Mouse (Mus musculus): ENCODE data around the gene Por. TPM values are rescaled to one million over a fixed set of nuclear protein-coding genes. Genes with fewer than 3 reads are reported as not detected.
A peak's percentile ranks its signal among the peaks of the same experiment; 100 is the strongest.

Gene Por
- polyA plus RNA-seq, 1 experiment: 86.2 TPM

DNA sequence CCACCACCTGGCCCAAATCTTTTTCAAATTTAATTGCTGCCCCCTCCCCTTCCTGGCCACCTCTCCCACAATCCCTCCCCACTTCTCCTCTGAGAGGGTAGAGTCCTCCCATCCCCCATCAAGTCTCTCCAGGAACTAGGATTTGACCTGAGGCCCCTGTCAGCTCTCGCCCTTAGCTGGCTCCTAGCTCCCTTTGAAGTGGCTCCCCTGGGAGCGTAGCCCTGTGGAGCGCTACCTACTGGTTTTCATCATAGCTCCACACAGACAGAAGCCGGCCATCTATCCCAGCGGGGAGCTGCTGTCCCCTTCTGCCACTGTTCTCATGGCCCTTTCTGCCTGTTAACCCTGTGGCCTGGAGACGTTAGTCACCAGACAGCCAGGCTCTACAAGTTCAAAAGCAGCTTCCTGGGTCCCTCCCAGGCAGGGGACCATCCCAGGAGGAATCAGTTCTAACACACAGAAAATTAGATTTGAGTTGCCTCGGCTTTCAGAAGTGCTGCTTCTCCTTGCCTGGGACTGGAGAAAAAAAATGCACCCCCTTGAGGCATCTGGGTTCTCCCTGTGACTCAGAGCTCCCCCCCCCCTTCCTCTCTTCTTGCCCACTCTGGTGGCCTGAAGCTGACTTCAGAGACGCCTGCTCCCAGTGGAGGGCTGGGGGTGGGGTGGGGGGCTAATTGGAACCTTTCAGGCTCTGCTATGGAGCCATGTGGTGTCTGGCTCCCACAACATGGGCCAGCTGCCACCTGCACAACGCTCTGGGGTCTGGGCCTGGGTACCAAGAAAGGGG lies 54.9 kb downstream of the Por start:
- 45% methylated on average over 9 of the region's 9 CpGs for WGBS
- no peaks in the 10 kb centered on the region for H3K27me3 ChIP-seq (ENCODE audit: control insufficient read depth, insufficient read depth, low read length)
- TF ChIP-seq CTCF (IDR thresholded peaks at IDR 0.05; ENCODE audit: borderline replicate concordance, insufficient read depth, low read depth, low read length) (no peak), POLR2A (IDR thresholded peaks at IDR 0.05; ENCODE audit: borderline replicate concordance, insufficient read depth, low read length) (no peak)
- H3K27ac ChIP-seq (ENCODE audit: insufficient read depth, low read length): no peak overlapping the region
- no peak for DNase-seq
- no peak overlapping the region for H3K4me3 ChIP-seq (replicated peaks; ENCODE audit: insufficient read depth, low read depth, low read length)
- peaks cover 37% of the 10 kb centered on the region for H3K4me1 ChIP-seq (ENCODE audit: control insufficient read depth, insufficient read depth, low read length)

DNA sequence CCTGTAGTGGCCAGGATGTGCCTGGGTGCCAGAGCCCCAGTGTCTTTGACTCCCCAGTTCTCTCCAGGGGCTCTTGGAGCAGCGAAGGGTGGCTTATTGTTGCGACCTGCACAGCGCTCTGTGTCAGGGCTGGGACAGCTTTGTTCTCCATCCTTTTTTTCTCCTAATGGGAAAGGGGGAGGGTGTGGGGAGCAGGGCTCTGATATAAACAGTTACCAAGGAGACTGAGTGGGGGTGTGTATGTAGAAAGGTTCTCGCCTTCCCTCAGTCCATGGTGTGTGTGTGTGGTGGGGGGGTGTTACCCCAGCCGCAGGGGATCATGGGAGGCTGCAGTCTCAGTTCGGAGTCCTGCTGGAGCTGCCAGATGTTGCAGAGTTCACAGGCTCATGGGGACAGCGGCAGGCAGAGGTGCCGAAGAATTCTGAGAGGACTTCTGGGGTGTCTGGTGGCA lies 55.6 kb downstream of the Por start:
- H3K27me3 ChIP-seq (ENCODE audit: control insufficient read depth, insufficient read depth, low read length): no peaks in the 10 kb centered on the region
- H3K4me3 ChIP-seq (replicated peaks; ENCODE audit: insufficient read depth, low read depth, low read length): no peak overlapping the region
- WGBS: 47% methylated on average over 8 of the region's 8 CpGs
- H3K27ac ChIP-seq (ENCODE audit: insufficient read depth, low read length): no peak overlapping the region
- H3K4me1 ChIP-seq (ENCODE audit: control insufficient read depth, insufficient read depth, low read length): peaks cover 44% of the 10 kb centered on the region
- no peak for TF ChIP-seq CTCF (IDR thresholded peaks at IDR 0.05; ENCODE audit: borderline replicate concordance, insufficient read depth, low read depth, low read length)
- no peak for TF ChIP-seq POLR2A (IDR thresholded peaks at IDR 0.05; ENCODE audit: borderline replicate concordance, insufficient read depth, low read length)
- DNase-seq: no peak

DNA sequence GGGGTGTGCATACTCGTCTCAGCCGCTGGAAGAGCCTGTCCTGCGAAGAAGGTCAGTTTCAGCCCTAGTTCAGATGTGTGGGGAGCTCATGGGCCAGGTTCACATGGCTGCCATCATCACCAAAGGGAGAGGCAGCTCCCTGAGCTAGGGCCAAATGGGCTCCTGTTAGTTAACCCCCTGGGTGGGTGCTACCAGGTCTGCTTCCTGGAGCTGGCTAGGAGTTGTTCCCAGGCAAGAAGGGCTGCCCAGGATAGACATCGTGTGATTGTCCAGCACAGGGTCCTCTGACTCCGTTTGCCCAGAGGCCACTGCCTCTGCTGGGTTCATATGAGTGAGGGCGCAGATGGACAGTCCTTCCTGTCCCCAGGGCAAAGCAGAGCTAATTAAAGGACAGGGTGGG lies 56.2 kb downstream of the Por start:
- Histone ChIP-seq H3K4me1 (ENCODE audit: control insufficient read depth, insufficient read depth, low read length) (peaks cover 49% of the 10 kb centered on the region), H3K27me3 (ENCODE audit: control insufficient read depth, insufficient read depth, low read length) (no peaks in the 10 kb centered on the region), H3K4me3 (replicated peaks; ENCODE audit: insufficient read depth, low read depth, low read length) (no peak overlapping the region), H3K27ac (ENCODE audit: insufficient read depth, low read length) (no peak overlapping the region)
- DNase-seq: no peak
- 60% methylated on average over 6 of the region's 6 CpGs for WGBS
- TF ChIP-seq CTCF (IDR thresholded peaks at IDR 0.05; ENCODE audit: borderline replicate concordance, insufficient read depth, low read depth, low read length): no peak
- TF ChIP-seq POLR2A (IDR thresholded peaks at IDR 0.05; ENCODE audit: borderline replicate concordance, insufficient read depth, low read length): no peak

DNA sequence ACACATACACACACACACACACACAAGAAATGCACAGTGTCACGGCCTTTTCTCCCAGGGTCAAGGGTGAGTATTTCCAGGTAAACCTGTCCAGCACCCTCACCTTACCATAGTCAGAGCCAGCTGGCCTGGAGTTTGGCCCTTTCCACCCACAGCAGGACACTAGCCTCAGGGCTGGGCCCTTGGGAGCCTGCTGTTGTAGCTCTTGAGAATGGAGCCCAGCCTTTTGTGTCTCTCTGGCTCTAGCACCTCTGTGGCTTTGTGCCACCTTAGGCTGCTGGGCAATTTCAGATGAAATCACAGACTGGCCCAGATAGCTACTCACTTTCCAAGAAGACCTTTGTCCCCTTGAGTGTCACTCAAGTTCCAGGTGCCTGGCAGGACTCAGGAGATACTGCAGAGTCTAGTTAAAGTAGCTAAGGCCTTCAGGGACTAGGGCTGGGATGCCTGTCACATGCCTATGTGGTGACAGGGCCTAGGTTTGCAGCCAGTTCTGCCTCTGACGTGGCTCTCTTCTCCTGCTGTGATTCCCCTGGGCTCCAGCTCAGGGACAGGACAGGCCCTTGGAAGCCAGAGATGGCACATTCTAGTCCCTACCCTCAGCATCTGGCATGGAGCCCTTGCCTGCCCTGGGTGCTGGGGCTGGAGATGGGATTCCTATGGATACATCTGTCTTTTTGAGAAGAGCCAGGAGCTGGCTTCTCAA lies 57.0 kb downstream of the Por start:
- TF ChIP-seq POLR2A (IDR thresholded peaks at IDR 0.05; ENCODE audit: borderline replicate concordance, insufficient read depth, low read length) (no peak), CTCF (IDR thresholded peaks at IDR 0.05; ENCODE audit: borderline replicate concordance, insufficient read depth, low read depth, low read length) (no peak)
- no peak for DNase-seq
- WGBS: 52% methylated on average over 2 of the region's 2 CpGs
- Histone ChIP-seq H3K27me3 (ENCODE audit: control insufficient read depth, insufficient read depth, low read length) (no peaks in the 10 kb centered on the region), H3K27ac (ENCODE audit: insufficient read depth, low read length) (no peak overlapping the region), H3K4me1 (ENCODE audit: control insufficient read depth, insufficient read depth, low read length) (peaks cover 52% of the 10 kb centered on the region), H3K4me3 (replicated peaks; ENCODE audit: insufficient read depth, low read depth, low read length) (no peak overlapping the region)

DNA sequence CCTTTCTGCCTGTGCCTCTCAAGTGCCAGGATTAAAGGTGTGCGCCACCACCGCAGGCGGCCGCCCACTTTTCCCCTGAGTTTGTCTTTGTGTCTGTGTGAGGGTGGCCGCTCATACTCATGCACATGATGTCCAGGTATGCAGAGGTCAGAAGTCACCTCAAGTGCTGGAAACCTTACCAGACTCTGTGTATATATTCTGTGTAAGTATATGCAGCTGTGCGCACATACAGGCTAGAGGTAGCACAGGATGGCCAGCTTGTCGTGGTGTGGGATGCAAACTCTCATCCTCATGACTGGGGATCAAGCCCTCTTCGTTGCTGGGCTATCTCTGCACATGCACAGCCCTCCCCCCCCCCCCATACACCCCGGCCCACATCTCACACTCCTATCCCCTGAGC lies 58.0 kb downstream of the Por start:
- no peak overlapping the region for H3K27ac ChIP-seq (ENCODE audit: insufficient read depth, low read length)
- no peak for DNase-seq
- TF ChIP-seq POLR2A (IDR thresholded peaks at IDR 0.05; ENCODE audit: borderline replicate concordance, insufficient read depth, low read length) (no peak), CTCF (IDR thresholded peaks at IDR 0.05; ENCODE audit: borderline replicate concordance, insufficient read depth, low read depth, low read length) (no peak)
- no peaks in the 10 kb centered on the region for H3K27me3 ChIP-seq (ENCODE audit: control insufficient read depth, insufficient read depth, low read length)
- H3K4me1 ChIP-seq (ENCODE audit: control insufficient read depth, insufficient read depth, low read length): peaks cover 45% of the 10 kb centered on the region
- 95% methylated on average over 9 of the region's 9 CpGs for WGBS
- H3K4me3 ChIP-seq (replicated peaks; ENCODE audit: insufficient read depth, low read depth, low read length): no peak overlapping the region

DNA sequence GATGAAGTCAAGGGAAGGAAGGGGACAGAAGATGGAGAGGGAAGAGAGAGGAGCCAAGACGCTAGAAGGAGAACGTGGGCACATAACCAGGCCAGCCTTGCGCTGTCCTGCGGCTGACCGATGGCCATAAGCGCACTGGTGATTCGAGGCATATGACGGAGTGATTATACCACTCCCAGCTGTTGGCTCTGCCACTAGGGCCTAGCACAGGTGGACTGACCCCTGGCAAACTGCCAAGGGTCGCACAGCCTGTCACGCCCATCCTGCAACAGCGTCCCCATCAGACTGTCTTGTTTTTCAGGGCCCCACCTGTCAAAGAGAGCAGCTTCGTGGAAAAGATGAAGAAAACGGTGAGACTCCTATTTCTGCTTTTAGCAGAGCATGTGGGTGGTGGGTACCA lies 58.5 kb downstream of the Por start:
- 82% methylated on average over 13 of the region's 13 CpGs for WGBS

DNA sequence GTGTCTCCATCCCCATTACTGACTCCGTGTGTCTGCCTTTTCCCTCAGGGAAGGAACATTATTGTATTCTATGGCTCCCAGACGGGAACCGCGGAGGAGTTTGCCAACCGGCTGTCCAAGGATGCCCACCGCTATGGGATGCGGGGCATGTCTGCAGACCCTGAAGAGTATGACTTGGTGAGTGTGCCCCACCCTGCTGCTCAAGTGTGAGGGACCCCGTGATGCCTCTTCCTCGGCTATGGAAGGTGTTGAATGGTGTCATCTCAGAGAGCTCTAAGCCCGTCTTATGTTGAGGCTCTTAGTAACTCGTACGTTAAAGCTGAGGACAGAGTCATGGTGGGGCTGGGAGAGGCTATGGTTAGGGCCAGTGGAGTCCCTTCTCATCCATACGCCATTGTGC lies 59.5 kb downstream of the Por start:
- no peak for DNase-seq
- WGBS: 86% methylated on average over 13 of the region's 13 CpGs
- no peak overlapping the region for H3K4me3 ChIP-seq (replicated peaks; ENCODE audit: insufficient read depth, low read depth, low read length)
- peaks cover 45% of the 10 kb centered on the region for H3K4me1 ChIP-seq (ENCODE audit: control insufficient read depth, insufficient read depth, low read length)
- TF ChIP-seq CTCF (IDR thresholded peaks at IDR 0.05; ENCODE audit: borderline replicate concordance, insufficient read depth, low read depth, low read length) (no peak), POLR2A (IDR thresholded peaks at IDR 0.05; ENCODE audit: borderline replicate concordance, insufficient read depth, low read length) (no peak)
- no peaks in the 10 kb centered on the region for H3K27me3 ChIP-seq (ENCODE audit: control insufficient read depth, insufficient read depth, low read length)
- H3K27ac ChIP-seq (ENCODE audit: insufficient read depth, low read length): no peak overlapping the region

More for the DNA sequence above, 58.5 kb downstream of the Por start:
- Histone ChIP-seq H3K27me3 (ENCODE audit: control insufficient read depth, insufficient read depth, low read length) (no peaks in the 10 kb centered on the region), H3K27ac (ENCODE audit: insufficient read depth, low read length) (no peak overlapping the region), H3K4me3 (replicated peaks; ENCODE audit: insufficient read depth, low read depth, low read length) (no peak overlapping the region), H3K4me1 (ENCODE audit: control insufficient read depth, insufficient read depth, low read length) (peaks cover 45% of the 10 kb centered on the region)
- no peak for DNase-seq
- TF ChIP-seq CTCF (IDR thresholded peaks at IDR 0.05; ENCODE audit: borderline replicate concordance, insufficient read depth, low read depth, low read length) (no peak), POLR2A (IDR thresholded peaks at IDR 0.05; ENCODE audit: borderline replicate concordance, insufficient read depth, low read length) (no peak)

DNA sequence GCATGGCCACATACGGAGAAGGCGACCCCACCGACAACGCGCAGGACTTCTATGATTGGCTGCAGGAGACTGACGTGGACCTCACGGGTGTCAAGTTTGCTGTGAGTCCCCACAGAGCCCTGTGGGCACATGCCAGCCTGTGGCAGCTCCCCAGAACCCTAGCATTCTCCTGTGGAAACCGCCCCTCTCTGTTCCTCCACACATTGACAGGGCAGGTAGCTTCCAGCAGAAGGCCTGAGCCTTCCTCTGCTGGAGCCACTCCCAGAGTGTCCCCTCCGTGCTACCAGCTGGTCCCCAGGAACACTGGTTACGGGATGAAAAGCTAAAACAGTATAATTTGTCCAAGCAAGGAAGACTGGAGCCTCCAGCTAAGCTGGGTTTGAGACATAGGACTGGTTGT lies 60.4 kb downstream of the Por start:
- no peaks in the 10 kb centered on the region for H3K27me3 ChIP-seq (ENCODE audit: control insufficient read depth, insufficient read depth, low read length)

More for the DNA sequence above, 60.4 kb downstream of the Por start:
- no peak overlapping the region for H3K4me3 ChIP-seq (replicated peaks; ENCODE audit: insufficient read depth, low read depth, low read length)
- DNase-seq: peak in 1 of 2 experiments; percentile 53
- peak overlapping the region; percentile 42 for H3K27ac ChIP-seq (ENCODE audit: insufficient read depth, low read length)
- WGBS: 44% methylated on average over 10 of the region's 10 CpGs
- H3K4me1 ChIP-seq (ENCODE audit: control insufficient read depth, insufficient read depth, low read length): peaks cover 38% of the 10 kb centered on the region
- TF ChIP-seq POLR2A (IDR thresholded peaks at IDR 0.05; ENCODE audit: borderline replicate concordance, insufficient read depth, low read length): no peak
- no peak for TF ChIP-seq CTCF (IDR thresholded peaks at IDR 0.05; ENCODE audit: borderline replicate concordance, insufficient read depth, low read depth, low read length)

All from cerebellum, adult 2 months (tissue).